Mouse (Mus musculus) embryonic facial prominence, embryonic 14.5 days (tissue): ENCODE results near the gene Zfp91. TPM values are rescaled to one million over a fixed set of nuclear protein-coding genes. Genes with fewer than 3 reads are reported as not detected.

ENCODE experiments used
- ATAC-seq: fragments of 200-750 bp; cut with Nextera tagmentation; 2 replicates; pipeline ENCODE4 v1.8.0; 2017; ENCODE audit warnings: low read depth, moderate number of reproducible peaks, moderate TSS enrichment
- DNase-seq: peaks from one replicate; pipeline ENCODE4 v3.0.0-alpha.2; 2015; ENCODE audit warnings: low spot score
- H3K27ac ChIP-seq: fragments of 300-500 bp; sonication (generic); replicated peaks from 2 replicates; pipeline ENCODE4 v1.5.1; 2014; ENCODE audit warnings: low read depth, mild to moderate bottlenecking, low read length, moderate library complexity
- H3K27me3 ChIP-seq: fragments of 300-500 bp; sonication (generic); replicated peaks from 2 replicates; pipeline ENCODE4 v1.6.1; 2014; ENCODE audit warnings: low read length; ENCODE audit not compliant: control insufficient read depth, insufficient read depth
- H3K36me3 ChIP-seq: fragments of 300-500 bp; sonication (generic); 2 replicates; pipeline ENCODE4 v1.6.1; 2014; ENCODE audit warnings: low read length, mixed read lengths; ENCODE audit not compliant: control insufficient read depth, insufficient read depth
- H3K4me1 ChIP-seq: fragments of 300-500 bp; sonication (generic); 2 replicates; pipeline ENCODE4 v1.6.1; 2014; ENCODE audit warnings: antibody characterized with exemption, low read length; ENCODE audit not compliant: control insufficient read depth, insufficient read depth
- H3K4me2 ChIP-seq: fragments of 300-500 bp; sonication (generic); 2 replicates; pipeline ENCODE4 v1.6.1; 2014; ENCODE audit warnings: low read depth, mild to moderate bottlenecking, low read length, moderate library complexity, mixed read lengths
- H3K4me3 ChIP-seq: fragments of 300-500 bp; sonication (generic); 2 replicates; pipeline ENCODE4 v1.5.1; 2014; ENCODE audit warnings: low read depth, mild to moderate bottlenecking, low read length
- H3K9ac ChIP-seq: fragments of 300-500 bp; sonication (generic); 2 replicates; pipeline ENCODE4 v1.6.1; 2014; ENCODE audit warnings: low read depth, mild to moderate bottlenecking, low read length, moderate library complexity, mixed read lengths
- H3K9me3 ChIP-seq: fragments of 300-500 bp; sonication (generic); 2 replicates; pipeline ENCODE4 v1.6.1; 2016; ENCODE audit warnings: low read length; ENCODE audit not compliant: control insufficient read depth
- WGBS: fragments of 180-500 bp; shearing (Covaris S2); extraction: QIAGEN DNeasy Blood & Tissue Kit; methylation state at CpG from one replicate; pipeline ENCODE4 v1.1.7; 2014; 5-methylcytosine and 5-hydroxymethylcytosine counted together
- polyA plus RNA-seq: library from polyadenylated mRNA; unstranded; fragments of >200 nt; fragmentation: Nextera tagmentation; extraction: Ambion mirVana; gene quantifications from 2 replicates; pipeline ENCODE4 v1.2.1, GENCODE M21; 2014

The Zfp91 gene
- polyA plus RNA-seq, 1 experiment from 2014 or later = 10.1 TPM

DNA sequence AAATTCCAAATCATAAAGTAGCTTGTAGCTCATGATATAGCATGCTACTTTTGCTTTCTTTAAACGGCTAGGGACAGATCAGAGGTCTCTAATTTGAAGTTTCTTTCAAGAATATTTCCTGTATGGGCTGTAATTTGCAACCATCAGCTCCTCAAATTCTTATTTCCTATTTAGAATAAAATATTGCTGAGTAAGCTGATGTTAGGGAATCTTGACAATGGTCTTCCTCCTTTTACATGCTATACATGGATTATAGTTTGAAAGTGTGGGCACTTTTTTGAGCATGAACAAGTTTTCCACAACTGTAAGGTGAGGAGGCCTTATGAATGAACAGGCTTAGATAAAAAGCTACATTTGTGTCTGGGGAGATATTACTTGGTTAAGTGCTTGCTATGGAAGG, 18.0 kb upstream of the Zfp91 start:
- no peak overlapping the region for H3K9ac ChIP-seq
- no peak overlapping the region for H3K4me3 ChIP-seq
- WGBS = 79% methylated on average over 1 of the region's 1 CpGs
- ATAC-seq (no peak), DNase-seq (no peak)
- no peaks in the 10 kb centered on the region for H3K9me3 ChIP-seq
- H3K27me3 ChIP-seq = no peaks in the 10 kb centered on the region
- no peaks in the 10 kb centered on the region for H3K36me3 ChIP-seq
- no peaks in the 10 kb centered on the region for H3K4me1 ChIP-seq
- no peak overlapping the region for H3K27ac ChIP-seq
- no peak overlapping the region for H3K4me2 ChIP-seq

DNA sequence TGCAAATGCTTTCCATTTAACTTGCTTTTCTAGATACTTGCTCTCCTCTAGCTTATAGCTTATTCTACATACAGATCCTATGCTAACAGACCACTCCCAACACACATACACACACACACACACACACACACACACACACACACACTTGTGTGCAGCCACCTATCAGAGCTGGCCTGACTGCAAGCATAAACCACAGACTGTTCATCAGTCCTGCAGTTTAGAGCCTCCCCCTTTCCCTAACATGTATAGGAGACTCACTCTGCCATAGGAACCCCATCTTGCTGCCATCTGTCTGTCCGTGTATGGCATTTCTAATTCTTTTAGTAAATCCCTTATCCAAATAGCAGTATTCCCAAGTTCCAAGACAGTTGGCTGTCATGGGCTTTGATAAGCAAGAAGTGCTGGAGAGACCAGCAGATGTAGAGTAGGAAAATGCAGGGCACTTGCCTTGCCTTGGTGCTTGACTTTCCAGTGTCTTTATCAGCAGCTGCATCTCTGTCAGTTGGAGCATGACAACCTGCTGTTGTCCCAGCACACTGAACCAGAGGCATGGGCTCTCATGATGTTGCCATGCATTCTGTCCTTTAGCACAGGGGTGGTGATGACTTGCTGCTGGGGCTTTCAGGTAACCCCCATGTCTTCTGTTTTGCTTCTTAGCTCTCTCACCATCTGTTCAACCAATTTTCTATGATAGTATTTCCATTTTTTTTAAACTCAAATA, 16.9 kb upstream of the Zfp91 start:
- Histone ChIP-seq H3K4me3 (no peak overlapping the region), H3K9me3 (no peaks in the 10 kb centered on the region), H3K4me2 (no peak overlapping the region), H3K4me1 (no peaks in the 10 kb centered on the region), H3K27ac (no peak overlapping the region), H3K27me3 (no peaks in the 10 kb centered on the region), H3K9ac (no peak overlapping the region), H3K36me3 (no peaks in the 10 kb centered on the region)
- WGBS = 40% methylated on average over 1 of the region's 1 CpGs
- ATAC-seq (no peak), DNase-seq (no peak)

DNA sequence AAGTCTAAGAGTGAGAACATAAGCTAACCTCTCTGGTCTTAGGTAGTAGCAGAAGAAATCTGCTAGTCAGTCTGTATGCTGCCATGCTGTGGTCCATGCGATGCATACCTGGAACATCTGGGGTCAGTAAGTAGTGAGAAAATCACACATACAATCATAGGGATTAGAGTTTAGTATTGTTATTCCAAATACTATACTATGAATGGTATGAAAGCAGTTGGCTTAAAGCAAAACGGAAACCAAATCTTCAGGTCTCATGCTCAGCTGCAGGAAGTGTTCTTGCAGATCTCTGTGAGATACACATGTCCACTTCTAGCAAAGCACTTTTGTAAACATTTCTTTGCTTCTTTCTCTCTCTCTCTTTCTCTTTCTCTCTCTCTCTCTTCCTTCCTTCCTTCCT, 10.3 kb upstream of the Zfp91 start:
- no peaks in the 10 kb centered on the region for H3K9me3 ChIP-seq
- H3K9ac ChIP-seq = no peak overlapping the region
- H3K27me3 ChIP-seq = no peaks in the 10 kb centered on the region
- no peaks in the 10 kb centered on the region for H3K36me3 ChIP-seq
- DNase-seq (no peak), ATAC-seq (no peak)
- 58% methylated on average over 2 of the region's 2 CpGs for WGBS
- no peaks in the 10 kb centered on the region for H3K4me1 ChIP-seq
- H3K4me3 ChIP-seq = no peak overlapping the region
- no peak overlapping the region for H3K27ac ChIP-seq
- H3K4me2 ChIP-seq = no peak overlapping the region

DNA sequence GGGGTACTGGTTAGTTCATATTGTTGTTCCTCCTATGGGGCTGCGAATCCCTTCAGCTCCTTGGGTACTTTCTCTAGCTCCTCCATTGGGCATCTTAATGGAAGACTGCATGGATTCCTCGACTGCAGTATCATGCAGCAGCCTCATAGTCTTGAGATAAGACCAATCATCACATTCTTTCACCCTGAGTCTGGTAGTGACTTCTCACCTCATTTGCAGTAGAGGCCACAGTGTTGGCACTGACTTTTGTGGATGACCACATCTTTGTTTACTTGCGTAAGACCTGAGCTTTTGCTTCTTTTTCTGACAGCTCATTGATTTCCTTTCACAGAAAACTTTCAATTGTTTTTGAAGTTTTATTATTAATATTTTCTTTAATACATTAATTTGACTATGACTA, 9.8 kb upstream of the Zfp91 start:
- Histone ChIP-seq H3K27ac (no peak overlapping the region), H3K9ac (no peak overlapping the region), H3K4me1 (no peaks in the 10 kb centered on the region), H3K9me3 (no peaks in the 10 kb centered on the region), H3K4me2 (no peak overlapping the region), H3K27me3 (no peaks in the 10 kb centered on the region), H3K4me3 (no peak overlapping the region), H3K36me3 (no peaks in the 10 kb centered on the region)
- ATAC-seq = no peak
- 91% methylated on average over 3 of the region's 3 CpGs for WGBS
- DNase-seq = no peak

DNA sequence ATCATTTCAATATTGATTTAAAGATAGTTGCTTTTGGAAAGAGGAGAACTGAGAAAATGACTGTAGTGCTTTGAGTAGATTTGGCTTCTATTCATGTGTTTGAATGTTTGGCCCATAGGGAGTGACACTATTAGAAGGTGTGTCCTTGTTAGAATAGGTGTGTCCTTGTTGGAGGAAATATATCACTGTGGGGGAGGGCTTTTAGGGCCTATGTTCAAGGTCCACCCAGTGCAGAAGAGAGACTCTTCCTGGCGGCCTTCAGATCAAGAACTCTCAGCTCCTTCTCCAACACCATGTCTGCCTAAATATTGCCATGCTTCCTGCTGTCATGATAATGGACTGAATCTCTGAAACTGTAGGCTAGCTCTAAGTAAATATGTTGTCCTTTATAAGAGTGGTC, 8.3 kb upstream of the Zfp91 start:
- ATAC-seq (no peak), DNase-seq (no peak)
- Histone ChIP-seq H3K36me3 (no peaks in the 10 kb centered on the region), H3K9me3 (no peaks in the 10 kb centered on the region), H3K4me1 (no peaks in the 10 kb centered on the region), H3K4me3 (no peak overlapping the region), H3K4me2 (no peak overlapping the region), H3K9ac (no peak overlapping the region), H3K27ac (no peak overlapping the region), H3K27me3 (no peaks in the 10 kb centered on the region)
- 94% methylated on average over 1 of the region's 1 CpGs for WGBS

DNA sequence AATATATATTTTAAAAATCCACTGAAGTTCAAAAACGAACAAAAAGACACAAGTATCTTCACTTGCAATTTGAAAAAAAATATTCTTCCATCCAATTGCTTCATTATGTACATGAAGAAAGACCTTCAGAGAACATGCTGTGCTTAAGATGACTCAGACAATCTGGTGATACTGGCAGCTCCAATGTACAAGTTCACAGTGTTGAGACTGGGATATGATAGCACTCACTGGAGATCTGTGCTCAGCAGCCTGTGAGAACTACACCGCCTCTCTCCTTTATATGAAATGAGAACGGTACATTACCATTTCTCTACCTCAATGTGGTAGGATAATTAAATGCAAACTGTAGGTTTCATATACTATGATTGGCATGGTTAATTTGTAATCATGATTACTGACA, 6.9 kb upstream of the Zfp91 start:
- Histone ChIP-seq H3K4me3 (no peak overlapping the region), H3K36me3 (no peaks in the 10 kb centered on the region), H3K9ac (no peak overlapping the region), H3K27ac (no peak overlapping the region), H3K27me3 (no peaks in the 10 kb centered on the region), H3K9me3 (no peaks in the 10 kb centered on the region), H3K4me2 (no peak overlapping the region), H3K4me1 (no peaks in the 10 kb centered on the region)
- 77% methylated on average over 3 of the region's 3 CpGs for WGBS
- ATAC-seq = no peak
- no peak for DNase-seq

DNA sequence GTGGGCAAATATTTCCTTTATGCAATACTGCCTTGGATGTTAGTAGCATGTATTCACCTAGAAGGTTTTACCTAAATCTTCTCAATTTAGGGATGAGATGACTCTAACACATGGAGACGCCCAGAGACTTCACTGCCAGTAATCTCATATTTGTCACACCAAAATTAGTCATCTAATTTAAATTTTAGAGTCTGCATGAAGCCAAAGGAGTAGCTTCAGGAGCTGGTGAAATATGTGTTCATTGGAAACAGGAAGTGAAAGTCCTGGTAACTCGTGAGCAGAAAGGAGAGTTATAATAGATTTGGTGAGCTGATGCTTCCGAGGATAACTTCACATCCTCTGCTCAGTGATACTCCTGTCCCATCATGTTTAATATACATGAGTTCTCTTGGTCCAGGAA, 5.1 kb upstream of the Zfp91 start:
- ATAC-seq (no peak), DNase-seq (no peak)
- H3K27me3 ChIP-seq = no peaks in the 10 kb centered on the region
- H3K9me3 ChIP-seq = no peaks in the 10 kb centered on the region
- 69% methylated on average over 3 of the region's 3 CpGs for WGBS
- H3K4me2 ChIP-seq = no peak overlapping the region
- H3K27ac ChIP-seq = no peak overlapping the region
- H3K36me3 ChIP-seq = no peaks in the 10 kb centered on the region
- no peaks in the 10 kb centered on the region for H3K4me1 ChIP-seq
- no peak overlapping the region for H3K9ac ChIP-seq
- H3K4me3 ChIP-seq = no peak overlapping the region

DNA sequence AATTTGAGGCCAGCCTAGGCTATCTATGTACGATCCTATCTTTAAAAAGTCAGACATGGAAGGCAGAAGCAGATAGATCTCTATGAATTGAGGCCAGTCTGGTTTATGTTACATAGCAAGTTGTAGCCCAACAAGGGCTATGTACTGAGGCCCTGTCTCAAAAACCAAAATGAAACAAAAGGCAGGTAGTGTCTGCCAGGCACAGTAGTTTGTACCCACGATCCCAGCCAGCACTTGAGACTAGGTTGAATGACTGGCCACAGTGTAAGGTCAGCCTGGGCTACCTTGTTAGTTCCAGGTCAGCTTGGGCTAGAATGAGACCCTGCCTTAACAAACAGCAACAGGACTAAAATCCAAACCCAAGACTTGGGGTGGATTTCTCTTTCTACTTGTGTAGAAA, 4.7 kb upstream of the Zfp91 start:
- Histone ChIP-seq H3K4me3 (no peak overlapping the region), H3K4me1 (no peaks in the 10 kb centered on the region), H3K9me3 (no peaks in the 10 kb centered on the region), H3K36me3 (no peaks in the 10 kb centered on the region), H3K27me3 (no peaks in the 10 kb centered on the region), H3K27ac (no peak overlapping the region), H3K9ac (no peak overlapping the region), H3K4me2 (no peak overlapping the region)
- 68% methylated on average over 2 of the region's 2 CpGs for WGBS
- DNase-seq = no peak
- no peak for ATAC-seq

DNA sequence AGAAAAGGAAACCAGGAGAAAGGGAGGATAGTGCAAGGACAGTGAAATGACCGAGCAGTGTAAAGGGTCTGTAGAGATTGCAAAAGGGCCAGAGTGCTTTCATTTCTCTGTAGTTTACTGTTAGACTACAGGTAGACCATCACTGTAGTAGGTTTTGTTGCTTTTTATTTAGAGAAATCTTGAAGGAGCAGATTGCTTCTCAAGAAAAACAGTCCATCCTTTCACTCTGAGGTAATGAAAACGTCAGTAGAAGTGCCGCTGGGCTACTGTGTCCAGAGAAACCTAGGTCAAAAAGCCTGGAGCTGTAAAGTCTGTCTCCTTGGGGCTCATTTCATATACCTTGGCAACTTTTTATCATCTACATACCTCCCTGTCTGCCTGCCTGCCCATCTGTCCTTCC, 3.2 kb upstream of the Zfp91 start:
- ATAC-seq (no peak), DNase-seq (no peak)
- Histone ChIP-seq H3K36me3 (no peaks in the 10 kb centered on the region), H3K9ac (no peak overlapping the region), H3K4me3 (no peak overlapping the region), H3K4me2 (no peak overlapping the region), H3K9me3 (no peaks in the 10 kb centered on the region), H3K4me1 (no peaks in the 10 kb centered on the region), H3K27me3 (no peaks in the 10 kb centered on the region), H3K27ac (no peak overlapping the region)
- WGBS = 78% methylated on average over 3 of the region's 3 CpGs
